Mouse (Mus musculus) liver, adult 2 months (tissue): ENCODE measurements around the gene Arhgef5.

Experiments used
- CTCF ChIP-seq: fragments of 200-500 bp; IDR thresholded peaks from 2 replicates; pipeline ENCODE4 v1.5.1; 2011; ENCODE audit warnings: low read depth, low read length, control low read depth
- POLR2A ChIP-seq: fragments of 200-500 bp; IDR thresholded peaks from 2 replicates; pipeline ENCODE4 v1.6.1; 2011; ENCODE audit warnings: low read length, control low read depth; ENCODE audit not compliant: insufficient read depth; ENCODE audit errors: extremely low read depth

- TF ChIP-seq CTCF (no peak), POLR2A (no peak)
Observed at GRCm38 (mm10) chr6:43297508-43297850, 32.1 kb downstream of the Arhgef5 start.
